In genomic region chr15:102344490-102344889, GRCm38 (mm10) we compare ENCODE assay signal across 19 mouse cellular contexts. TPM values are rescaled to one million over a fixed set of nuclear protein-coding genes. Genes with fewer than 3 reads are reported as not detected.
"Had no signal": no experiment of that assay in that cellular context is flagged by ENCODE, and none has a peak within 500 bp of the region (broad histone marks: within the 10 kb centered on the region; RNA-seq: fewer than 3 reads in every experiment).

No protein-coding gene starts in this region.

- H3K4me1 ChIP-seq: neural tube, embryonic 15.5 days; stomach, embryonic 15.5 days had no signal

- H3K27me3 ChIP-seq: neural tube, embryonic 13.5 days; neural tube, embryonic 15.5 days; stomach, embryonic 15.5 days had no signal

- H3K27ac ChIP-seq: neural tube, embryonic 13.5 days; neural tube, embryonic 15.5 days; stomach, embryonic 15.5 days; stomach, postnatal 0 days had no signal

- DNase-seq: retina, postnatal 1 day; right cerebral cortex, adult 18-20 months; right cerebral cortex, postnatal 14 days; right cerebral cortex, postnatal 25 days; right cerebral cortex, postnatal 4 days; spleen, adult 18-20 months; thymus, adult 18-20 months; thymus, adult 2 months; thymus, postnatal 14 days; thymus, postnatal 25 days; thymus, postnatal 36 days; thymus, postnatal 4 days had no signal

- H3K4me2 ChIP-seq: neural tube, embryonic 13.5 days; neural tube, embryonic 15.5 days; stomach, embryonic 15.5 days had no signal

- H3K9ac ChIP-seq: neural tube, embryonic 13.5 days; neural tube, embryonic 15.5 days; stomach, embryonic 15.5 days had no signal

- H3K9me3 ChIP-seq: neural tube, embryonic 13.5 days; neural tube, embryonic 15.5 days; stomach, embryonic 15.5 days had no signal

- H3K4me3 ChIP-seq: neural tube, embryonic 13.5 days; neural tube, embryonic 15.5 days; stomach, embryonic 15.5 days had no signal

RNA-seq across cellular contexts. Expression of gene Sp7, which starts 22.5 kb away (rescaled TPM):
- total RNA-seq: neutrophil, adult 5-6 weeks had no signal
- polyA plus RNA-seq: small intestine, adult 2 months; spleen, adult 2 months had no signal
